Mouse (Mus musculus): ENCODE results near the gene Trib3. TPM values are rescaled to one million over a fixed set of nuclear protein-coding genes. Genes with fewer than 3 reads are reported as not detected.

Trib3 gene
- polyA plus RNA-seq, 1 experiment: 1.1 TPM

DNA sequence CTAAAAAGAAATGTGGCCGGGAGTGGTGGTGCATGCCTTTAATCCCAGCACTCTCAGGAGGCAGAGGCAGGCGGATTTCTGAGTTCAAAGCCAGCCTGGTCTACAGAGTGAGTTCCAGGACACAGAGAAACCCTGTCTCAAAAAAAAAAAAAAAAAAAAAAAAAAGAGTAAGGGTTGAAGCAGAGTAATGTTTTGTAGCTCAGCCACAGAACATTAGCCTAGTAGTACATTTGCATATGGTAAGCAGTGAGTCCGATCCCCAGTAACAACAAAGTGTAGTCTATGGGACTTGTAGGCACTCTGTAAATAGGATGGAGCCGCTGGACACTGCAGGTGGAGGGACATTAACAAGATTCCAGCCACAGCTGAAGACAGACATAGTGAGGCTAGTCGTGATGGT is 1.1 kb upstream of the Trib3 start:
- Histone ChIP-seq H3K27ac (ENCODE audit: insufficient read depth, low read length) (no peak overlapping the region), H3K4me3 (replicated peaks; ENCODE audit: insufficient read depth, low read depth, low read length) (no peak overlapping the region), H3K27me3 (ENCODE audit: control insufficient read depth, insufficient read depth, low read length) (no peaks in the 10 kb centered on the region), H3K4me1 (ENCODE audit: control insufficient read depth, insufficient read depth, low read length) (no peaks in the 10 kb centered on the region)
- DNase-seq: no peak
- TF ChIP-seq POLR2A (IDR thresholded peaks at IDR 0.05; ENCODE audit: borderline replicate concordance, insufficient read depth, low read length): no peak
- no peak for TF ChIP-seq CTCF (IDR thresholded peaks at IDR 0.05; ENCODE audit: borderline replicate concordance, insufficient read depth, low read depth, low read length)
- WGBS: 87% methylated on average over 5 of the region's 5 CpGs

DNA sequence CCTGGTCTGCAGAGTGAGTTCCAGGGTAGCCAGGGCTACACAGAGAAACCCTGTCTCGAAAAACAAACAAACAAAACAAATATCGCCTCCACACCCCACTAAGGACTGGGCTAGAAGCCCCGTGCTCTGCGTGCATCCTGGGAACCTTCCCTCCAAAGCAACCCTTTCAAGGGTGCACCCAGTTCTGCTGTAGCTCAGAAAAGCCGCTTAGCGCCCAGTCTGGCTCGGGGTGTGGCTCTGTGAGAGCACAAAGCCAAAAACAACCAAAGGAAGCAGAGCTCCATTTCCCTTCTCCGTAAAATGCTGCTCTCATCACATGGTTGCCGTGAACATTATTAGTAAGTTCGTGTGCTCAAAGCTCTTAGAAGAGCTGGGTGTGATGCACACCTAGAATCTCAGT is 529 bp upstream of the Trib3 start:
- no peak for DNase-seq
- Histone ChIP-seq H3K4me1 (ENCODE audit: control insufficient read depth, insufficient read depth, low read length) (no peaks in the 10 kb centered on the region; the same call in 1 of the 2 replicates), H3K27me3 (ENCODE audit: control insufficient read depth, insufficient read depth, low read length) (no peaks in the 10 kb centered on the region), H3K27ac (ENCODE audit: insufficient read depth, low read length) (no peak overlapping the region), H3K4me3 (replicated peaks; ENCODE audit: insufficient read depth, low read depth, low read length) (peak overlapping the region; percentile 85)
- no peak for TF ChIP-seq CTCF (IDR thresholded peaks at IDR 0.05; ENCODE audit: borderline replicate concordance, insufficient read depth, low read depth, low read length)
- no peak for TF ChIP-seq POLR2A (IDR thresholded peaks at IDR 0.05; ENCODE audit: borderline replicate concordance, insufficient read depth, low read length)
- 14% methylated on average over 10 of the region's 10 CpGs for WGBS

DNA sequence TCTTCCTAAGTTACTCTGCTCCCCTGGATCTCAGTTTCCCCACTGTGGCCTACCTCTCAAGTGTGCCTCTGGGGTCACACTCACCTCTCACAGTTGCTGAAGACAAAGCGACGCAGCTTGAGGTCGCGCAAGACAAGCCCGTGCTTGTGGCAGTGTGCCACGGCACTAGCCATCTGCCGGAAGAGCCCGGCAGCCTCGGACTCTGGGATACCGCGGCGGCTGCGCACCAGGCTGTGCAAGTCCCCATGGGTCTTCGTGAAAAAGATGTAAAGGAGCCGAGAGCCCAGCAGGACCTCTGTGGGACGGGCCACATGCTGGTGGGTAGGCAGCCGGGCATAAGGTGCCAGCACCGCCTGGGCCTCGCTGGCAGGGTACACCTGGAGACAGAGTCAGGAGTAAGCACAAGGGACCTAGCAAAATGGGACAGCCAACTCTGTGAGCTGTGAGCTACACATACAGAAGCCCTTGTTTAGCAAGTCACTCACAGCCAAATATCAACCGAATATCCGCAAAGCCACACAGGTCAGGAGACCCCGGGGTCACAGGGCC is 4.1 kb downstream of the Trib3 start:
- 27% methylated on average over 22 of the region's 22 CpGs for WGBS
- H3K27ac ChIP-seq (ENCODE audit: insufficient read depth, low read length): no peak overlapping the region
- no peaks in the 10 kb centered on the region for H3K27me3 ChIP-seq (ENCODE audit: control insufficient read depth, insufficient read depth, low read length)
- no peak for TF ChIP-seq CTCF (IDR thresholded peaks at IDR 0.05; ENCODE audit: borderline replicate concordance, insufficient read depth, low read depth, low read length)
- no peak for TF ChIP-seq POLR2A (IDR thresholded peaks at IDR 0.05; ENCODE audit: borderline replicate concordance, insufficient read depth, low read length)
- no peaks in the 10 kb centered on the region; the same call in 1 of the 2 replicates for H3K4me1 ChIP-seq (ENCODE audit: control insufficient read depth, insufficient read depth, low read length)
- H3K4me3 ChIP-seq (replicated peaks; ENCODE audit: insufficient read depth, low read depth, low read length): no peak overlapping the region
- peak; percentile 67 to 71 for DNase-seq

DNA sequence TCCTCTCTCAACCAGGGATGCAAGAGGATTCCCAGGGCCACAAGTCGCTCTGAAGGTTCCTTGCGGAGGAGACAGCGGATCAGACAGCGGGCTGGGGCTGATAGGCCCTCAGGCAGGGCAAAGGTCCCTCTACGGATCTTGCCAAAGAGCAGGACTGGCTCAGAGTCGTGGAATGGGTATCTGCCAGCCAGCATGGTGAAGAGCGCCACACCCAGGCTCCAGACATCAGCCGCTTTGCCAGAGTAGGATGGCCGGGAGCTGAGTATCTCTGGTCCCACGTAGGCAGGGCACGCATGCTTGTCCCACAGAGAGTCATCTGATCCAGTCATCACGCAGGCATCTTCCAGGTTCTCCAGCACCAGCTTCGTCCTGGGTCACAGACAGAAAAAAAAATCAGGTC is 5.5 kb downstream of the Trib3 start:
- TF ChIP-seq POLR2A (IDR thresholded peaks at IDR 0.05; ENCODE audit: borderline replicate concordance, insufficient read depth, low read length): no peak
- no peak for TF ChIP-seq CTCF (IDR thresholded peaks at IDR 0.05; ENCODE audit: borderline replicate concordance, insufficient read depth, low read depth, low read length)
- H3K4me3 ChIP-seq (replicated peaks; ENCODE audit: insufficient read depth, low read depth, low read length): no peak overlapping the region
- no peaks in the 10 kb centered on the region; the same call in 1 of the 2 replicates for H3K4me1 ChIP-seq (ENCODE audit: control insufficient read depth, insufficient read depth, low read length)
- H3K27me3 ChIP-seq (ENCODE audit: control insufficient read depth, insufficient read depth, low read length): no peaks in the 10 kb centered on the region
- no peak for DNase-seq
- WGBS: 88% methylated on average over 13 of the region's 13 CpGs
- no peak overlapping the region for H3K27ac ChIP-seq (ENCODE audit: insufficient read depth, low read length)

DNA sequence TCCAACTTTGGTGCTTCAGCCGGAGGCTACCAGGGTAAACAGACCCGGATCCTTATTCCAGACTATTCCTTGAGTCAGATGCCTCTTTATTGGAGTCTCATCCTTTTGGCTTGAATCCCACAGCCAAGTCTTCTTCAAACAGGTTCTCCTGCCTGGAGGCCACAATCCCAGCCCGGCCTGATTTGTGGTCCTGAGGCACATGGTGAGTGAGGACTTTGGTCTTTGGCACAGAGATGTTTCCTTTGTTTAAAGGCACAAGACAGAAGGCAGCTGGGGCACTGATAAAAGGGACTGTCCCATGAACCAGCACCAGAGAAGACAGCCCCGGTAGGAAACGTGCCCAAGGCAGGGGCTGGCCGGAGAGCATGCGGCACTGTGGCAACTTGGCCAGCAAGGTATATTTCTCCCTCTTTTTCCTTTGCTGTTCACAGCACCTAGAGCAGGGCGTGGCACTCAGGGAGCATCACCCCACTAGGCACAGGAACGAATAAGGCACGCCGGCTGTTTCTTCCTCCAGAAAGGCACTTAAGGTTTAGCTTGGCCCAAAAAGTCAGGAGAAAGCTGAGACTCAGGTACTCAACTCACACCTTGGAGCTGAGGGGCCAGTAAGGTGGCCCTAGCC is 6.1 kb downstream of the Trib3 start:
- H3K4me3 ChIP-seq (replicated peaks; ENCODE audit: insufficient read depth, low read depth, low read length): no peak overlapping the region
- DNase-seq: no peak
- no peak for TF ChIP-seq POLR2A (IDR thresholded peaks at IDR 0.05; ENCODE audit: borderline replicate concordance, insufficient read depth, low read length)
- no peak for TF ChIP-seq CTCF (IDR thresholded peaks at IDR 0.05; ENCODE audit: borderline replicate concordance, insufficient read depth, low read depth, low read length)
- no peaks in the 10 kb centered on the region for H3K27me3 ChIP-seq (ENCODE audit: control insufficient read depth, insufficient read depth, low read length)
- H3K27ac ChIP-seq (ENCODE audit: insufficient read depth, low read length): no peak overlapping the region
- H3K4me1 ChIP-seq (ENCODE audit: control insufficient read depth, insufficient read depth, low read length): no peaks in the 10 kb centered on the region; the same call in 1 of the 2 replicates
- WGBS: 86% methylated on average over 11 of the region's 11 CpGs

DNA sequence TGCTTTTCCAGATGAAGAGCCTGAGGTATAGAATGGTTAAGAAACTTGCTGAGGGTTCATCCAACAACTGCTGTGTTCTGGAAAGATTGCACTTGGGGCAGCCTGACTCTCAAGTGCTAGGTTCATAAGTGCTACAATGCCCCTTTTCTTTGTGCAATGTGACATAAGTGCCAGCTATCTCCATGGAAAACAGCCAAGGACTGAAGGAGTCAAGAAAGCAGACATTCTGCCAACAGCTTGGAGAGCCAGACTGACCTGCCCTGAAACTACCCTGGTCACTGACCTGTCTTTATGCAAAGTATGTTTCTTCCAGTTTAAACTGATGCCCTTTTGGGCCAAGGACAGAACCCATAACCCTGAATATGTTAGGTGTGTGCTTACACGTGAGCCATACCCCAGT is 7.0 kb downstream of the Trib3 start:
- no peaks in the 10 kb centered on the region for H3K27me3 ChIP-seq (ENCODE audit: control insufficient read depth, insufficient read depth, low read length)
- no peak overlapping the region for H3K27ac ChIP-seq (ENCODE audit: insufficient read depth, low read length)
- no peaks in the 10 kb centered on the region; the same call in 1 of the 2 replicates for H3K4me1 ChIP-seq (ENCODE audit: control insufficient read depth, insufficient read depth, low read length)
- TF ChIP-seq CTCF (IDR thresholded peaks at IDR 0.05; ENCODE audit: borderline replicate concordance, insufficient read depth, low read depth, low read length) (no peak), POLR2A (IDR thresholded peaks at IDR 0.05; ENCODE audit: borderline replicate concordance, insufficient read depth, low read length) (no peak)
- WGBS: 75% methylated on average over 1 of the region's 1 CpGs
- no peak overlapping the region for H3K4me3 ChIP-seq (replicated peaks; ENCODE audit: insufficient read depth, low read depth, low read length)
- DNase-seq: peak in 1 of 2 experiments; percentile 54

DNA sequence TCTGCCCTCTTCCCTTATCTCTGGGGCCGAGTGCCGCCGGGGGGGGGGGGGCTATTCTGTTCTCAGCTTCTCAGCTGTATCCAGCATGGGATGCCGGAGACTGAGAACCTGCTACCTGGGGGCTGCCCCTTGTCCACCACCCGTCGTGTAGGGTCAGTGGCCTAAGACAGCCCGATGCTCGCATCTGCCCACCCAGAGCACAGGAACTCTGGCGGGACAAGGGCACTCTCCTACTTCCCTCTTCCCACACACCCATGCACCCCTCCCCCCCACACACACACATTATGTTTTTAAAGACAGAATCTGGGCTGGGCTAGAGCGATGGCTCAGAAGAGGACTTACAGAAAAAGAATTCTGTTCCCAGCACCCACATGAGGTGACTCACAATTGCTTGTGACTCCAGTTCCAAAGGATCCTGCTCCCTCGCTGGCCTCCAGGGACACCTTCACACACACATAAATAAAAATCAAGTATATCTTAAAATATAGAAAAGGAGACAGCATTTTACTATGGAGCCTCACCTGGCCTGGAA is 8.5 kb downstream of the Trib3 start:
- no peak for TF ChIP-seq POLR2A (IDR thresholded peaks at IDR 0.05; ENCODE audit: borderline replicate concordance, insufficient read depth, low read length)
- TF ChIP-seq CTCF (IDR thresholded peaks at IDR 0.05; ENCODE audit: borderline replicate concordance, insufficient read depth, low read depth, low read length): no peak
- H3K4me1 ChIP-seq (ENCODE audit: control insufficient read depth, insufficient read depth, low read length): peaks cover 3% of the 10 kb centered on the region
- no peak for DNase-seq
- 55% methylated on average over 11 of the region's 11 CpGs for WGBS
- no peak overlapping the region for H3K27ac ChIP-seq (ENCODE audit: insufficient read depth, low read length)
- no peak overlapping the region for H3K4me3 ChIP-seq (replicated peaks; ENCODE audit: insufficient read depth, low read depth, low read length)
- H3K27me3 ChIP-seq (ENCODE audit: control insufficient read depth, insufficient read depth, low read length): no peaks in the 10 kb centered on the region
